Mouse (Mus musculus) adrenal gland, adult 2 months (tissue): ENCODE data around the gene Dok7. TPM values are rescaled to one million over a fixed set of nuclear protein-coding genes. Genes with fewer than 3 reads are reported as not detected.

Experiments
- DNase-seq: peaks from one replicate; pipeline ENCODE4 v3.0.0; 2021
- microRNA-seq, 2 experiments: library from miRNA; unstranded; fragments of <30 nt; microRNA quantifications; one replicate each; pipeline ENCODE4 v1.2.0; 2021
- polyA plus RNA-seq: library from polyadenylated mRNA; depleted of rRNA; stranded (reverse); fragments of >200 nt; gene quantifications from 2 replicates; pipeline ENCODE4 v1.2.3, GENCODE M21; 2012; rRNA removed
- total RNA-seq, 2 experiments: library from RNA; stranded (reverse); gene quantifications; 2 replicates each; pipeline ENCODE4 v1.2.3; 2021

Dok7 gene
- total and polyA plus RNA-seq, 3 experiments = 4.8 to 17.0 (median 12.4) TPM

DNA sequence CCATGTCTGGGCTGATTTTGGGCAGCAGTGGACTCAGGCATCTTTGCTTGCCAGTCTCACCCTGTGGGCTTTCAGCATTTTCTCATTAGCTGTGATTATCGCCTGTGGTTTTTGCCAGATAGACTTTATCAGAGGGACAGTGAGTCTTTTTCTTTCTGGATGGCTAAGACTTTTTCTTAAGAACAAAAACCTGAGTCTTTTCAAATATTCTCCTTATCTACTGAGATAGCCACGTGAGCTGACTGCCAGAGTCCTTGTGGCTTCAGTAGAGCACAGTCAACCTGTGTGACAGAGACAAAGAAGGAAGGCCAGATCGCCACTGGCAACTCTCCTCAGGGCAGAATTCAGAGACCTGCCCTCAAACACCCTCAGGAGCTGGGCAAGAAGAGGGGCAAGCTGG lies 61.1 kb downstream of the Dok7 start:
- no peak for DNase-seq

DNA sequence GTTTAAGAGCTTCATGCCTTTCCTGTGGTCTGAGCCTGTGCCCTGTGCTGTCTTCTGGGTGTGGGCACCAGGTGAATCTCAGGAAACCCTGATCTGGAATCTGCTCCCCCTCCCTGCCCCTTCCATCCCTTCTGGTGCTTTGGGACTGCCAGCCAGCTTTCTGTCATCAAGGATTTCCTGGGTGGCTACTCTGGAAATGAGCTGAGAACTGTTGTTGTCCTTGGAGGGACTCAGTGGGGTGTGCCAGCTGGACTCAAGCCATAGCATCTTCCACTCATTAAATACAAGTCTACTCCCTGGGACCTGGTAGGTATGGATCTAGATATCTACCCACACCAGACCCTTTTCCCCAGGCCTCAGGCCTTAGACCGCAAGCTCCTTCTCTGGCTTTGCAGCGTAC lies 61.9 kb downstream of the Dok7 start:
- DNase-seq = peak; percentile 59

DNA sequence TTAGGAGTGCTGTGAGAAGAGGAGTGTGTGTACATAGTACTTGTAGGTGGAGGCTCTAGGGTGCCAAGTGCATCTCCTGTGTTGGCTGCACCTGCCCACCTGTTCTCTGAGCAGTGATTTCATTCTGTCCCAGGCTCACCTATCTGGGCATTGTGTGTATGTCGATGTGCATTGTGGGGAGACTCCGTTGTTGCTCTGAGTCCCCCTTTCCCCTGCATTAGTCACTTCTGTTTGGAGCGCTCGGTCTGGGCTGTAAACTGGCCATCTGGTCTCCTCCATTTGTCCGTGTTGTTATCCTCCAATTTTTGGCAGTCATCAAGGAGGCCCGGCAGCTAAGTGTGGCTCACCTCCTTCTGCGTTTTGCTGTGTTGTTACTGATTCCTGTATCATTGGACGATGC lies 63.5 kb downstream of the Dok7 start:
- no peak for DNase-seq

DNA sequence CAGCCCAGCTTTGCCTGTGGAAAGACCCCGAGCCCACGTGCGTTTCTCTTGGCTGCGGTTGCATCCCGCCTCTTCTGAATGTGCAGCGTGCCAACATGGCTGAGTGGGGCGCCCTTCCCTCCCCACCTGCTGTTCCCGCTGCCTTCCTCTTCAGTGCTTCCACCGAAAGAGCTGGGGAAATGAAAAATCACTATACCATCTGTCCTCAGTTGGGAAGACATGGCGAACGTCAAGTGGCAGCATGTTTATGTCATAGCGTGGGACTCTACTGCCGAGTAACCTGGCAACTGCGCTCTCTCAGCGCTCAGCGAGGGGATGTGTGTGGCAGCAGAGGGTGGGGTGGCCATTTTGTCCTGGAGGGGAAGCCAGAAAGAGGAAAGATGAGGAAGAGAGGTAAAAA lies 72.6 kb downstream of the Dok7 start:
- DNase-seq = no peak

DNA sequence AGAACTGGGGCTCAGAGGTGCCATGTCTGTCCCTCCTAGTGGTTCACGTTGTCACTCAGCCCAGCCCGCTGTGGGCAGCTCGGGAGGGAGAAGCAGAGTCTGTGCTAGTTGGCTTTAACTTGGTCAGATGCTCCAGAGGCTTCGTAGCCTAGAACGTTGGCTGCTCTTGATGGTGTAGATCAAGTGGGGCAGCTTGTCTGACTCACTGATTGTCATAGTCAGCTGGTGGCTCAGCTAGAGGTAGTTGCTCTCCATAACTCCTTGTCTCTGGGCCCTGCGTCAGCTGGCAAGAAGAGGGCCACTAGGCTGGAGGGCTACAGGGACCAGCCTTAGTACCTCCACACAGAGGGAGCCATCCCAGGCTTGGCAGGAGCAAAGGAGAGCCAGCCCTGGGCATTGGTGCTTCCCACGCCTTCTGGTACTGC lies 73.2 kb downstream of the Dok7 start:
- no peak for DNase-seq

DNA sequence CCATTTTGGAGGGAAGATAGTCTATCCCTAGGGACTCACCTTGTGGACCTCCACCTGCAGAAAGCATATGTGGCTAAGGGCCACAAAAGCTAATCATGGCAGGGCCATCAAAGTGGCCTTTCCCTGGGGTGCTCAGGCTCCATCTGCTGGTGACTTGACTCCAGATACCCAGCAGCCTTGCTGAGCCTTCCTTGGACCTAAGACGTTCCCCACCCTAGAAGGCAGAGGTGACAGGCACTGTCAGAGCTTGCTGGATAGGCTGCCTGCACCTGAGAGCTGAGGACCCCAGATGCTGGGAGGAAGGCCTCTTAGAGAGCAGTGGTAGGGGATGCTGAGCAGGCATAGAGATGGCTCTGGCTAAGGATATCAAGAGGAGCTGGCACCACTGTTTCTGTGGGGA lies 74.7 kb downstream of the Dok7 start:
- no peak for DNase-seq

DNA sequence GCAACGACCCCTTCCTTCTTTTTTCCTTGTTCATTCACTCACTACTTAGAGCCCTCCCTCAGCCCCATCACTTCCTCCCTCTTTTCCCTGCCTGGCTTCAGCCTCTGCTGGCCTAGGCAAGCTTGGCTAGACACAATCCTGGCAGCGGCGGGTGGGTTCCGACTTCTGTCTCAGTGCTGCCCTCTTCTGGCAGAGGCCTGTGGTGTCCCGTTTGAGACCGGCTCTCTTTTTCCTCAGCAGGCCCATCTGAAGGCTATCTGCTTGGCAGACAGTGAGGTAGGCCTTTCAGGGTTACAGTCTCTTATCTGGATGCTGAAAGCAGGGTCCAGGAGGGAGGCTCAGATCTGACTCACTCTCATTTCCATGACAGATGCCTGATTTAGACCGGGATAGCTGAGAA lies 75.2 kb downstream of the Dok7 start:
- peak; percentile 89 for DNase-seq

DNA sequence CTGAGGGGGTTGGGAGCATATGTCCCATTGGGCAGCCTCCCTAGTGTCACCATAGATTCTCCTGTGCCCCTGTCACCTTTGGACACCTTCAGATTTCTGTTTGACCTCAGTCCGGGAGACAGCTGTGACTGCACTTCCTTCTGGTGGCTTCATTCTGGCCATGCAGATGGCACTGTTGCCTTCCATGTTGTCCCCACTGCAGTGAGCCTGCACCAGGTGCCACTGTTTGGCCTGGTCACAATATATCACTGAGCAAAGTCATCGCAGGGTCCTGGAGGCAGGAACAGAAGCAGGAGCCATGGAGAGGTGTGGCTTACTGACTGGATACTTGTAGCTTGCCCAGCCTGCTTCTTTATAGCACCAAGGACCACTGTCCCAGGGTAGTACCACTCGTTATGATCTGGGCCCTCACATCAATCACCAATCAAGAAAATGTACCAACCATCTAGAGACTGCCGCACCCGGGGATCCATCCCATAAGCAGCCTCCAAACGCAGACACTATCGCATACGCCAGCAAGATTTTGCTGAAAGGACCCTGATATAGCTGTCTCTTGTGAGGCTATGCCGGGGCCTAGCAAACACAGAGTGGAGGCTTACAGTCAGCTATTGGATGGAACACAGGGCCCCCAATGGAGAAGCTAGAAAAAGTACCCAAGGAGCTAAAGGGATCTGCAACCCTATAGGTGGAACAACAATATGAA lies 75.9 kb downstream of the Dok7 start:
- no peak for DNase-seq

DNA sequence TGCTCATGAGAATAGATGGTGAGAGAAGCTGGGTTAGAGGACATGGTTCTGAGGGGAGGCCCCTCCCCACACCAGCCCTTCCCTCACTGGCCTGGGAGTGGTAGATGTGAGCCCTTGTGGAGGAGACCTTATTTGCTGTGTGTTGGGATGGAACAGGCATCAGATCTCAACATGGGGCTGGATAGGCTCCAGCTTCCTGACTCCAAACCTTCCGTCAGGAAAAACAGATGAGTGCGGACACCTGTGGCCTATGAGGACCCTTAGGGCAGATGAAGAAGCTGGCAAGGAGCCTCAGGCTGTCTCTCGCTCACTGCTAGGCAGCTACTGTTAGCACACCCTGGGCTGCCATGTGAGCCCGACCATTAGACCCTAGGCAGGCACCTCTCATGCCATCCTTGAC lies 76.9 kb downstream of the Dok7 start:
- no peak for DNase-seq

DNA sequence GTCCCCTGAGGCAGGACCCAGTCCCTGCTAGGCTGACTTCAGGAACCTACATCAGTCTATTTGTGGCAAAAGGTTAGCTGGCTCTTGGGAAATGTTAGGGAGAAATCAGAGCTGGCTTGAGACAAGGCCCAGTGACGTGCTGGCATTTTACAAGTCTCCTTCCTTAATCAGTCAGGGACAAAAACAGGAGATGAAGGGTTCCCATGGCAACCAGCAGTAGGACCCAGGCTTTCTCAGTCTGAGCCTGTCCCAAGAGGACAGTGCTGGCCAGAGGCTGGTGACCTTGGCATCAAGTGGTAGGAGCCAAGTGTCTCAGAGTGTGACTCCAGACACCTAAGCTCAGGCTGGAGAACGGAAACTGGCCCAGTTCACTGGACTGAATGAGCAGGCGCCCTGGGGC lies 77.7 kb downstream of the Dok7 start:
- DNase-seq = peak; percentile 56

DNA sequence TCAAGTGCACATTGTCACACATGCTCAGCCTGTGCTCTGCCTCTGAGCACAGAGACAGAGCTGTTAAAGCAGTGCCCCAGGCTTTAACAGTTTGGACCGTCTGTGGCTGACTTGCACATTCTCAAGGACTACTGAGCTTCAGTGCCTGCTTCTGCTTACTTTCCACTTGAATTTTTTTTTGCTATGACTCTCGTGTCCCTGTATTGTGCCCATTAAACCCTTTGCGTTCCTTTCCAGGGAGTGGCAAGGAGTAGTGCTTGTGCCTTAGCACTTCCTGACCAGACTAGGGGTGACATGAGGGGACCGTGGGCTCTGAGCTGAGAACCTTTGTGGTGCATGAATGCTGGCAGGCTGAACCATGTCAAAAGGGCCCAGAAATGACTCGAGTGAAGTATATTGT lies 79.3 kb downstream of the Dok7 start:
- DNase-seq = no peak

Small RNA genes within 50 kb of the gene (microRNA-seq; reads per million reads assigned to microRNA genes)
- 2.6 to 4.1 reads per million in 2 experiments for gene Mir3097

Other genes starting within 250 kb of the Dok7 start
- gene Msantd1, start 148.8 kb upstream of the Dok7 start, total RNA-seq = 1 to 10 TPM in 1 of 2 experiments, under 1 TPM in 1; 0.45 to 2.6 TPM
- 3.6 and 4.0 TPM in 2 replicates for gene Msantd1, start 148.8 kb upstream of the Dok7 start, polyA plus RNA-seq
- 10 to 100 TPM; 15.0 to 25.8 TPM for gene Rgs12, start 107.3 kb upstream of the Dok7 start, total RNA-seq
- gene Rgs12, start 107.3 kb upstream of the Dok7 start, polyA plus RNA-seq = 34.7 and 39.2 TPM in 2 replicates
- gene Hgfac, start 15.3 kb upstream of the Dok7 start, total RNA-seq = 1 to 10 TPM in 1 of 2 experiments, under 1 TPM in 1; 0.90 to 2.8 TPM
- gene Hgfac, start 15.3 kb upstream of the Dok7 start, polyA plus RNA-seq = 1.1 and 1.5 TPM in 2 replicates
- 100 to 1,000 TPM; 112 to 116 TPM for gene Lrpap1, start 49.0 kb downstream of the Dok7 start, total RNA-seq
- gene Lrpap1, start 49.0 kb downstream of the Dok7 start, polyA plus RNA-seq = 31.4 and 36.7 TPM in 2 replicates
- 1 to 10 TPM in 1 of 2 experiments, under 1 TPM in 1; 0.40 to 1.0 TPM for gene Adra2c, start 221.6 kb downstream of the Dok7 start, total RNA-seq
- 1.5 and 3.3 TPM in 2 replicates for gene Adra2c, start 221.6 kb downstream of the Dok7 start, polyA plus RNA-seq